Mouse (Mus musculus) brown adipose tissue, adult 24 weeks (tissue): ENCODE measurements around the gene Pecam1. TPM values are rescaled to one million over a fixed set of nuclear protein-coding genes. Genes with fewer than 3 reads are reported as not detected.
A peak's percentile ranks its signal among the peaks of the same experiment; 100 is the strongest.

Experiments used
- H3K27ac ChIP-seq: fragments of 200-500 bp; replicated peaks from 2 replicates; pipeline ENCODE4 v1.5.1; 2012; ENCODE audit warnings: low read depth, mild to moderate bottlenecking, low read length
- H3K4me1 ChIP-seq: fragments of 200-500 bp; 2 replicates; pipeline ENCODE4 v1.6.1; 2012; ENCODE audit warnings: low read length, mixed read lengths; ENCODE audit not compliant: control insufficient read depth, insufficient read depth, insufficient read length
- H3K4me3 ChIP-seq: fragments of 200-500 bp; 2 replicates; pipeline ENCODE4 v1.5.1; 2012; ENCODE audit warnings: low read depth, mild to moderate bottlenecking, low read length, moderate library complexity; ENCODE audit not compliant: insufficient read depth
- polyA plus RNA-seq: library from polyadenylated mRNA; stranded (reverse); fragments of >200 nt; gene quantifications from 2 replicates; pipeline ENCODE4 v1.2.4, GENCODE M21; 2012; ENCODE audit not compliant: missing spikeins, insufficient read depth, insufficient read length

Pecam1 gene
- polyA plus RNA-seq, 1 experiment: 31.7 TPM

- Histone ChIP-seq H3K4me1 (peaks cover 11% of the 10 kb centered on the region; the same call in 1 of the 2 replicates), H3K27ac (peak within 1 kb of the TSS; percentile 87), H3K4me3 (peak within 1 kb of the TSS; percentile 80)
Observed at GRCm38 (mm10) chr11:106779388-106780088, 29.1 kb upstream of the Pecam1 start, which contains the start of gene Polg2. TSS of gene Polg2 (minus strand) at chr11:106779537.

DNA sequence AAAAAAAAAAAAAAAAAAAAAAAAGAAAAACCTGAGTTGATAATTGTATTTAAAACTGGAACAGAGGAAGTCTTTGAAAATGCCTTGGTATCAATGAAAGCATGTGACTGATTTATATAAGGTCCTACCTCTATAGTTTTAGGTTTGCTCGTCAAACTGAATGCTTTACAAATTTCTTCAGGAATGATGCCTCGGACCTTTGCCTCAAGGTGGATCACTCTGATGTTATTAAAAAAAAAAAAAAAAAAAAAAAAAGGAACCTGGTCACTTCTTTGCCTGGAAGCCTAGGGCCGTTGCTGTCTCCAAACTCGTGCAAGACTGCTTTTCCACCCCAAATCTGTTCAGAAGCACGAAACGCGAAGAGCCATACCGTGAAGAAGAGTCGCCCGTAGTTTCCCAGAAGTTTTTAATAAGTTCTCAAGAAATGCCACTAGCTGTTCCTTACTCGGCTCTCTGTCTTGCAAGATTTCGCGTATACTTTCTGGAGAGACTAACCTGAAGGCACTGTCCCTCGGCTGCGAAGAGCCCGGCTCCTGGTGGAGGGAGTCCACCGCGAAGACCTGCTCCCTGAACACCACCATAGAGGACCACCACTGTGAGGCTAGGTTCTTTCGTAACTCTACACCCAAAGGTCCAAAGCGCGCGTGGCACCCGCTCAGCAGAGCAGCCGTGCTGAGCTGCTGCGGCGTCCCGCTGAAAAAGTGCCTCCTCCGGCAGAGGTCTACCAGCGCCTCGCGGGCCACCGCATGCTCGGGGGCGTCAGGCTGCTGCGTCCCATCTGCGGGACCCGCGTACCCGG lies 28.4 kb upstream of the Pecam1 start:
- Histone ChIP-seq H3K27ac (peak overlapping the region; percentile 63), H3K4me1 (peaks cover 11% of the 10 kb centered on the region; the same call in 1 of the 2 replicates)

GRCm38 (mm10) chr11:106778132-106778531 lies 27.7 kb upstream of the Pecam1 start:
- Histone ChIP-seq H3K4me3 (no peak overlapping the region), H3K4me1 (peaks cover 8% of the 10 kb centered on the region; the same call in 1 of the 2 replicates), H3K27ac (no peak overlapping the region)

More for the DNA sequence above, 28.4 kb upstream of the Pecam1 start:
- peak overlapping the region; percentile 80 for H3K4me3 ChIP-seq

DNA sequence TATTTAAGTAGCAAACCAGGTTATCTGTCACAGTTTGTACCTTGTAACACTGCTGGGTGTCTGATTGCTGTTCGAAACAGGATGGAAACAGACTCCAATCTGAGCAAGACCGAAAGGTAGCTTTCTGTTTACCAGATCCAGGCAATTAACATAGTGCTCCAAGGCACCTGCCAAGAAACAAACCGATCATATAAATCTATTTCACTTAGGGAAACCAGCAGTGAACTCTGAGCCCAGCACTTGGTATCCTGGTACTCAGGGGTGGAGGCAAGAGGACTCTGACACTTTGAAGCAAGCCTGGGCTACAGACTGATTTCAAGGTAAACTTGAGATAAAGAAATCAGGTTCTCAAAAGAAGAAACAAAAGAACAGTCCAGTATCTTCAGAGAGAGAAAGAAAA lies 27.0 kb upstream of the Pecam1 start:
- H3K4me3 ChIP-seq: no peak overlapping the region
- H3K4me1 ChIP-seq: peaks cover 8% of the 10 kb centered on the region; the same call in 1 of the 2 replicates
- H3K27ac ChIP-seq: no peak overlapping the region

DNA sequence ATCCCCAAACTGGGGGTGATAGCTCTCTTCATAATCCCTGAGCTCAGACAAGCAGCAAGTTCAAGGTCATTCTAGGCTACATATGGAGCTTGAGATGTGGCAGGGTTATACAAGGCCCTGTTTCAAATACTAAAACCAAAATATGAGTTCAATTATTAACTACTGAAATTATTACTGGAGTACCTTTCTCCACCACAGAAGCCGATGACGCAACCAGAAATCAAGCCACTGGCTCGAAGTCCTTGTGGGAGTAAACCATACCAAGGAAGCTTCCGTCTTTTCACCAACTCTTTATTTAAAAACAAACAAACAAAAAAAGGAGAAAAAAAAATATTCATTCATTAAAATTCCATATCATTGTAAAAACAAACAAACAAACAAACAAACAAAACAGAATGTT lies 26.5 kb upstream of the Pecam1 start:
- peaks cover 8% of the 10 kb centered on the region; the same call in 1 of the 2 replicates for H3K4me1 ChIP-seq

DNA sequence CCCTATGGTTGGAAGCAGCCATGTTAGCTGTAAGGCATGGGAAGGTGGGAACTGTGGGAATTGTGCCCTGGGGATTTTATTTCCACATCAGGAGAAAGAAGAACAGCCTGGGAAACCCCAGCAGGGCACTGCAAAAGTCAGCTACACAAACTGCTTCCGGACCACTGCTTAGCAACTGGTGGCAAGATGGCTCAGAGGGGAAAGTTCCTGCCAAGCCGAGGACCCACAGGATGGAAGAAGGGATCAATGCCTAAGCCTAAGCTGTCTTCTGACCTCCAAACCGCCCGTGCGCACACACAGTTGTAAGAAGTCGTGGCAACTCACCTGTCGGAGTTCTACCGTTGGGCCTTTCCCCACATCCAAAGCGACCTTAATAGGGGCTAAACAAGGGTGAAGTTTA lies 22.6 kb upstream of the Pecam1 start:
- H3K4me3 ChIP-seq: no peak overlapping the region
- H3K27ac ChIP-seq: no peak overlapping the region
- 0 out of 2 replicates have a peak, but pooled peaks cover 6% of the 10 kb centered on the region for H3K4me1 ChIP-seq

More for the DNA sequence above, 26.5 kb upstream of the Pecam1 start:
- no peak overlapping the region for H3K27ac ChIP-seq
- no peak overlapping the region for H3K4me3 ChIP-seq

- Histone ChIP-seq H3K4me3 (no peak overlapping the region), H3K27ac (no peak overlapping the region), H3K4me1 (no peaks in the 10 kb centered on the region)
Observed at GRCm38 (mm10) chr11:106770195-106770974, 20.0 kb upstream of the Pecam1 start.

DNA sequence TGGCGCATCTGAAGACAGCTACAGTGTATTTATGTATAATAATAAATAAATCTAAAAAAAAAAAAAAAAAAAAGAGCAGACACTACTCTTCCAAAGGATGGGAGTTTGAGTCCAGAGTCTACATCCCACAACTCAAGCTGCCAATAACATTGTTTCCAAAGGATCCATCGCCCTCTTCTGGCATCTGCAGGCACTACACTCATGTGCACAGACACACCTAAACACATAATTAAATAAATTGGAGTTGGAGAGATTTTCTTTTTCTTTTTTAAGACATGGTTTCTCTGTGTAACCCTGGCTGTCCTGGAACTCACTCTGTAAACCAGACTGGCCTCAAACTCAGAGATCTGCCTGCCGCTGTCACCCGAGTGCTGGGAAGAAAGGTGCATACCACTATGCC lies 17.1 kb upstream of the Pecam1 start:
- H3K4me3 ChIP-seq: no peak overlapping the region
- H3K4me1 ChIP-seq: no peaks in the 10 kb centered on the region

DNA sequence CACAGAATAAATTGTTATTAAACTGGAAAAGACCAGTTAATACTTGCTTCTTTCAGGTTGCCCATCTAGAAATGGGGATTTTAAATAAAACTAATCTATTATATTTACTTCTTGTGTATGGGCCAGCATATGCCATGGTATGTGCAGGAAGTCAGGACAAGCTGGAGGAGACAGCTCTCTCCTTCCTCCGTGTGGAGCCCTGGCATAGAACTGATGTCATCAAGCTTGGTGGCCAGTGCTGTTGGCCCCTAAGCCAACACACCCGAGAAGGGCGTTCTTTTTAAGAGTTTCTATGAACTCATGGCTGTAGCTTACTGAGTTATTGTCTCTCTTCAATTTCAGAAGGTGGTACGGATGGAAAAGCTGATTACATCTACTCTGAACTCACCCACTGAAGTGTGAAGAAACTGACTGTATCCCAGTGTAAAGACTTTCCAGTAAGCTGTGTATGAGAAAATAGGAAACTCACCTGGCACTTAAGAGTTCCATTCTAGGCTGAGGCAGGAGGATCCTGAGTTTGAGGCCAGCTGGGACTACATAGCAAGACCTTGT lies 16.3 kb upstream of the Pecam1 start:
- Histone ChIP-seq H3K4me3 (no peak overlapping the region), H3K27ac (no peak overlapping the region), H3K4me1 (no peaks in the 10 kb centered on the region)

More for the DNA sequence above, 17.1 kb upstream of the Pecam1 start:
- no peak overlapping the region for H3K27ac ChIP-seq

GRCm38 (mm10) chr11:106762800-106763185 lies 12.4 kb upstream of the Pecam1 start:
- peak overlapping the region; percentile 41; the same call in 1 of the 2 replicates for H3K27ac ChIP-seq
- H3K4me1 ChIP-seq: no peaks in the 10 kb centered on the region; the same call in 1 of the 2 replicates
- H3K4me3 ChIP-seq: no peak overlapping the region

DNA sequence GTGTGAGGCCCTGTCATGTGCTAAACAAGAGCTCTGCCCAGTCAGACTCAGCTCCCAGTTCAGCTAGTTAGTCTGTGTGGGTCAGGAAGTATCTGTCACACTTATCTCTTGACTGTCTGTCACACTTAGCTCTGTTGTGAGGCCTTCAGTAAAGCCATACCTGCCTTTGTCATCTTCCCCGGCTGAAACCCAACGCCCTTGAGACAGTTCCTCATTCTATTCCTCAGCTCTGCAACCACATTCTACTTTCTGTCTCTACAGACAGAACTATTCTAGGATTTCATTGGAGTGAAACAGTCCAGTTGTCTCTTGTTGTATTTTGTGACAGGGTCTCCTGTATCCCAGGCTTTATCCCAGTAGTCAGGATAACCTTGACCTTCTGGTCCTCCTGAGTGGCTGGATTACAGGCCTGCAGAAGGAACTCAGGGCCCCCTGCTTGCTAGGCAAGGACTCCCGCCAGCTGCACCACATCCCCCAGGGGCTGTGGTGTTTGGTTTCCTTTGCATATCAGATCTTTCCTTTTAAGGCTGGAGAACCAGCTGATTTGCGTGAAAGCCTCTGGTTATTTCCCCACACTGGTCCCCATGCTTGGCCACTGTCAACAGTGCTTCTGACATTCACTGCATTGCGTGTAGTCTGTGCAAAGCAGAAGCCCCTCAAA lies 11.8 kb upstream of the Pecam1 start:
- Histone ChIP-seq H3K4me1 (no peaks in the 10 kb centered on the region; the same call in 1 of the 2 replicates), H3K4me3 (no peak overlapping the region), H3K27ac (peak overlapping the region; percentile 29)

DNA sequence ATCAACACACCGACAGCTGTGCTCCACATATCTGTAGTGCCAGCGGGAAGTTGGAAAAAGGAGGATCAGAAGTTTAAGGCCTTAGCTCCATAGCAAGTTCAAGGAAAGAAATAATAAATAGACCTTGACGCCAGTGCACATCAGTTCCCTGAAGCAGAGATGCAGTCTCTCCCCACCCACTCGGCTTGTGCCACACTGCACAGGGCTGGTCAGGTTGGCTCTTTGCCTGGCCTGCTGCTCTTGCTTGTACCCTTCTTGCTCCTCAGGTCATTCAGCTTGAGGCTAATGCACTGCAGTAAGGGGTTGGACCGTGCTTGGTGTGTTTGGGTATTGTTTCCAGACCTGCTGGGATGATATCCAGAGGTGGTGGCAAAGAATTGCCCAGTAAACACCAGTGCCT lies 10.1 kb upstream of the Pecam1 start:
- no peaks in the 10 kb centered on the region; the same call in 1 of the 2 replicates for H3K4me1 ChIP-seq

DNA sequence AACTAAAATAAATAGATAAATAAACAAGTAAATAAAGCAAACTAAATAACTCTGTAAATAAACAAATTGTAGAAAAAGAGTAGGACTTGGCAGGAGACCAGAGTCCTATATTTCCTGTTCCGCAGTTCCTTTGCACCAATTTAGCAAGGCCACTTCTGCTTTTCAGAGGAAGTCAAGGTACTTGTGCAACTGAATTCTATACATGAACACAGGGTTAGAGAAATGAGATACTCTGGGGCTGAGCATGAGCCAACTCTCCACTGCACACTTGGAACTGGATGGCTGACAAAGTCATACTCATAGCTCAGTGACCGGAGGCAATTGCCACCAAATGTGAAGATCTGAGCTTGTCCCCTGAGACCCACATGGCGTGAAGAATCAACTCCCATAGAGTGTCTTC lies 8.6 kb upstream of the Pecam1 start:
- no peak overlapping the region for H3K4me3 ChIP-seq
- no peak overlapping the region for H3K27ac ChIP-seq

More for the DNA sequence above, 10.1 kb upstream of the Pecam1 start:
- no peak overlapping the region for H3K4me3 ChIP-seq
- no peak overlapping the region for H3K27ac ChIP-seq

DNA sequence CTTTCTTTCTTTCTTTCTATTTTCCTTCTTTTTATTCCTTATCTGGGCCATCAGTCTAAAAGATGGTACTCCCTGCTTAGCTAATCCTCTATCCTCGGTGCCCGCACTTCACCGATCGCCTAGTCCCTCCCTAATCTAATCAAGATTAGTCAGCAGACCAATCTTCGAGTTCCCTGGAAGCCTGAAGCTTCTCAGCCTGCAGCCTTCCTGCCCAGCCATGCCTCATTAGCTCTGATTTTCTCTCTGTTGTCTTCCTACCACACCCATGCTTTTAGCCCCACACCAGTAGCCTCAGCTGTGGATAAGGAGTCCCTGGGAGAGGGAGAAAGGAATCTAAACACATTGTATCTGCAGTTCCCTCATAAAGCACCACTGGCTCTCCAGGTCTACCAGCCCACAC lies 5.2 kb upstream of the Pecam1 start:
- no peak overlapping the region for H3K27ac ChIP-seq
- no peak overlapping the region for H3K4me3 ChIP-seq
- no peaks in the 10 kb centered on the region; the same call in 1 of the 2 replicates for H3K4me1 ChIP-seq

More for the DNA sequence above, 8.6 kb upstream of the Pecam1 start:
- H3K4me1 ChIP-seq: no peaks in the 10 kb centered on the region; the same call in 1 of the 2 replicates
